Mouse (Mus musculus): ENCODE results near the gene Tuba1c. TPM values are rescaled to one million over a fixed set of nuclear protein-coding genes. Genes with fewer than 3 reads are reported as not detected.
A peak's percentile ranks its signal among the peaks of the same experiment; 100 is the strongest.

Tuba1c gene
- total and polyA plus RNA-seq, 3 experiments, result 178 to 390 (median 220) TPM

DNA sequence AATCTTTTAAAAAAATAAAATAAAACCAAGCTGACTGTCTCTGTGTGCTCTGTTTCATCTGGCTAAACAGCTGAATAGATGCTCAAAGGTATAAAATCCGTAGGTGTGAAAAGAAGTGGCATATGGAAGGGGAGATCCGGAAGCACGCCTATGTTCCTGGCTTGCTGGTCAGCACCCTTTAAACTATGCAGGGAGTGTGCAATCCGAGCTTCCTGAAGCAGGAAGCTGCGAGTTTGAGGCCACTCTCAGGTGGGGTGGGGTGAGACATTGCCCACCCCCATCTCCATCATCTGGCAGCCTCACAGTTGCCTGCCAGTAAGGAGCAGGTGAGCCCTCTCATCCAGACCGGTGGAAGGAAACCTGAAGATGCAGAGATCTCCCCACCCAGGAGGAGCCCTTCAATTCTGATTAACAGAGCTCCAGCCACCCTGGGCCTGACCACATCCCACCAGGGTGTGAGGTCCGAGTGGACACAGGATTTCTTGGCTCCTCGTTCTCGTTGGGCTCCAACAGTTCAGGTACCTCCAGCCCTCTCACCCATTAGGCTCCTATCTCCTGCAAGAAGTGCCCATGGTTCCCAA, 44.4 kb downstream of the Tuba1c start, which contains the start of gene Troap:
Gene Troap, plus strand, starts transcription at position 557 of the 581 bp plus-strand sequence.
- peaks cover 5% of the 10 kb centered on the region for H3K9me3 ChIP-seq (replicated peaks; ENCODE audit: low read length)
- peaks cover 6 to 34% of the 10 kb centered on the region in 2 experiments; a peak in 3 of 4 replicates for H3K4me1 ChIP-seq (ENCODE audit: control insufficient read depth in 1 of 2, insufficient read depth in 2 of 2)
- H3K36me3 ChIP-seq (replicated peaks in 1 of 2; ENCODE audit: control insufficient read depth in 1 of 2, insufficient read depth in 1 of 2, low read length in 1 of 2), result peaks cover 25 to 30% of the 10 kb centered on the region in 2 experiments
- peaks cover 11% of the 10 kb centered on the region for H3K79me2 ChIP-seq (replicated peaks; ENCODE audit: control insufficient read depth, extremely low read depth, insufficient read depth, poor library complexity, severe bottlenecking)
- DNase-seq (ENCODE audit: extremely low read depth), result peak; percentile 37
- peak within 1 kb of the TSS; percentile 68 to 82 (median 77) for H3K4me3 ChIP-seq (replicated peaks in 1 of 3; ENCODE audit: low read depth in 2 of 3, low read length in 2 of 3, poor library complexity in 1 of 3)
- dilution Hi-C loops (cut with MboI; ENCODE audit: extremely low pct_ligation_motif_present, extremely low pct_unique_long_range_greater_than_20kb, low sequenced_read_pairs) (no loop called here), in situ Hi-C loops (cut with MboI; ENCODE audit: low pct_ligation_motif_present, low pct_unique_long_range_greater_than_20kb, low sequenced_read_pairs) (no loop called here)
- H3K9ac ChIP-seq (ENCODE audit: insufficient read depth, low read depth), result peak within 1 kb of the TSS; percentile 95
- peak within 1 kb of the TSS; percentile 80 for H3K27ac ChIP-seq (ENCODE audit: insufficient read depth, low read depth)
- TF ChIP-seq TCF12 (IDR thresholded peaks at IDR 0.05; ENCODE audit: low read depth, low read length) (no peak), JUND (conservative IDR thresholded peaks at IDR 0.05; ENCODE audit: low read depth, low read length) (no peak), GABPA (IDR thresholded peaks at IDR 0.05; ENCODE audit: insufficient replicate concordance, low read depth, low read length) (no peak)
- H3K4me2 ChIP-seq (ENCODE audit: insufficient read depth, low read depth, poor library complexity, severe bottlenecking), result peak within 1 kb of the TSS; percentile 88
- H3K27me3 ChIP-seq (replicated peaks), result peaks cover 11% of the 10 kb centered on the region

DNA sequence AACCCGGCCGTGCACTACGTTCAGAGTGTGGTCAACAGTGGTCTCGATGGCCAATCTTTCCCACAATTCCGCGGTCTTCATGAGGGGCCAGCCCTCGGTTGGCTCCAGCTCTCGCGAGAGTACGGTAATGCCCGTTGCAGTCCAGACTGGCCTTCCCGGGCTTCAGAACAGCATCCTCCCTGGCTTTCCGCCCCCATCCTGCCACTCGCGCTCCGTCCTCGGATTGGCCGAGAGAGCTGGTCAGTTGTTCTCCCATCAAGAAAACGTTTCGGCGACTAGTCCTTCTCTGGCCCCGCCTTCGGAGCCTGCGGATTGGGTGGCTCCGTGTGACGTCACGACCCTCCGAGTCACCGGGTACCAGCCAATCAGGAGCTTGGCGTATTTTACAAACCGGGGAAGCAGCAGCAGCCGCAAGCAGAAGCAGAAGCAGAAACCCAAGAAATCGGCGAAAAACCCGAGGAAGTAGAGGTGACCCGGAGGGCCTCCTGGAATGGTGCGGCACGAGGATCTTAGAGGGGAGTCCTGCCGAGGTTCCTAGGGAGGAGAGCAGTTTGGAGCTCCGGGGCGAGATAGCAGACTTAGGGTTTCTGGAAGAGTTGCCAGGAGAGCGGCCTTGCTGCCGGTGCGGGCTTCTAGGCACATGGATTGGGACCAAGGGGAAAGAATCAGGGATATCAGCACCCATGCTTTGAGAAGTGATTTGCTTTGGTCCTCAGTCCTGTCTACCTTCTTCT, 45.1 kb downstream of the Tuba1c start:
- in situ Hi-C loops (cut with MboI; ENCODE audit: low pct_ligation_motif_present, low pct_unique_long_range_greater_than_20kb, low sequenced_read_pairs), result no loop called here
- H3K79me2 ChIP-seq (replicated peaks; ENCODE audit: control insufficient read depth, extremely low read depth, insufficient read depth, poor library complexity, severe bottlenecking), result peaks cover 11% of the 10 kb centered on the region
- peaks cover 25 to 35% of the 10 kb centered on the region in 2 experiments for H3K36me3 ChIP-seq (replicated peaks in 1 of 2; ENCODE audit: control insufficient read depth in 1 of 2, insufficient read depth in 1 of 2, low read length in 1 of 2)
- peak overlapping the region; percentile 68 to 82 (median 77) for H3K4me3 ChIP-seq (replicated peaks in 1 of 3; ENCODE audit: low read depth in 2 of 3, low read length in 2 of 3, poor library complexity in 1 of 3)
- DNase-seq (ENCODE audit: extremely low read depth), result peak; percentile 99
- peak overlapping the region; percentile 88 for H3K4me2 ChIP-seq (ENCODE audit: insufficient read depth, low read depth, poor library complexity, severe bottlenecking)
- peak overlapping the region; percentile 95 for H3K9ac ChIP-seq (ENCODE audit: insufficient read depth, low read depth)
- peaks cover 6 to 34% of the 10 kb centered on the region in 2 experiments; a peak in 3 of 4 replicates for H3K4me1 ChIP-seq (ENCODE audit: control insufficient read depth in 1 of 2, insufficient read depth in 2 of 2)
- peak overlapping the region; percentile 80 for H3K27ac ChIP-seq (ENCODE audit: insufficient read depth, low read depth)
- peaks cover 5% of the 10 kb centered on the region for H3K27me3 ChIP-seq (replicated peaks)
- dilution Hi-C loops (cut with MboI; ENCODE audit: extremely low pct_ligation_motif_present, extremely low pct_unique_long_range_greater_than_20kb, low sequenced_read_pairs), result no loop called here
- H3K9me3 ChIP-seq (replicated peaks; ENCODE audit: low read length), result peaks cover 5% of the 10 kb centered on the region
- 0 out of 2 replicates have a peak, but pooled peaks have one; percentile 39 for TF ChIP-seq MYC (IDR thresholded peaks at IDR 0.05; ENCODE audit: low read depth, low read length)
- peak; percentile 63 for TF ChIP-seq TCF12 (IDR thresholded peaks at IDR 0.05; ENCODE audit: low read depth, low read length)
- TF ChIP-seq POLR2A (IDR thresholded peaks at IDR 0.05; ENCODE audit: low read depth, low read length), result peak; percentile 87
- TF ChIP-seq NRF1 (IDR thresholded peaks at IDR 0.05; ENCODE audit: low read depth, low read length), result peak; percentile 48
- TF ChIP-seq ETS1 (conservative IDR thresholded peaks at IDR 0.05; ENCODE audit: low read depth, low read length), result no peak
- TF ChIP-seq MAX (IDR thresholded peaks at IDR 0.05; ENCODE audit: low read length), result peak; percentile 11; the same call in 1 of the 2 replicates
- TF ChIP-seq JUN (IDR thresholded peaks at IDR 0.05; ENCODE audit: insufficient read depth, low read depth, low read length), result no peak
- peak; percentile 59 for TF ChIP-seq MAZ (IDR thresholded peaks at IDR 0.05; ENCODE audit: low read depth, low read length)
- no peak for TF ChIP-seq MAFK (IDR thresholded peaks at IDR 0.05; ENCODE audit: insufficient replicate concordance, low read length)
- peak; percentile 84 for TF ChIP-seq NELFE (IDR thresholded peaks at IDR 0.05; ENCODE audit: low read depth, low read length)
- TF ChIP-seq ZMIZ1 (IDR thresholded peaks at IDR 0.05; ENCODE audit: low read depth, low read length), result peak; percentile 92
- peak; percentile 86 for TF ChIP-seq POLR2AphosphoS2 (IDR thresholded peaks at IDR 0.05; ENCODE audit: low read depth, low read length)
- TF ChIP-seq ZC3H11A (IDR thresholded peaks at IDR 0.05; ENCODE audit: low read depth, low read length), result no peak
- no peak for TF ChIP-seq RCOR1 (conservative IDR thresholded peaks at IDR 0.05; ENCODE audit: low read depth, low read length)
- TF ChIP-seq HCFC1 (IDR thresholded peaks at IDR 0.05; ENCODE audit: low read depth, low read length), result peak; percentile 72
- TF ChIP-seq MXI1 (IDR thresholded peaks at IDR 0.05; ENCODE audit: low read depth, low read length), result peak; percentile 83
- no peak for TF ChIP-seq ZKSCAN1 (IDR thresholded peaks at IDR 0.05; ENCODE audit: borderline replicate concordance, low read depth, low read length)
- TF ChIP-seq CHD2 (IDR thresholded peaks at IDR 0.05; ENCODE audit: low read length), result peak; percentile 99
- 0 out of 2 replicates have a peak, but pooled peaks have one; percentile 42 for TF ChIP-seq E2F4 (IDR thresholded peaks at IDR 0.05; ENCODE audit: insufficient replicate concordance, low read depth, low read length)
- no peak for TF ChIP-seq EP300 (IDR thresholded peaks at IDR 0.05; ENCODE audit: low read length)
- peak; percentile 75; the same call in 1 of the 2 replicates for TF ChIP-seq CHD1 (IDR thresholded peaks at IDR 0.05; ENCODE audit: low read depth, low read length)
- TF ChIP-seq TBP (conservative IDR thresholded peaks at IDR 0.05; ENCODE audit: low read depth, low read length), result peak; percentile 58
- TF ChIP-seq JUND (conservative IDR thresholded peaks at IDR 0.05; ENCODE audit: low read depth, low read length), result no peak
- no peak for TF ChIP-seq ZNF384 (IDR thresholded peaks at IDR 0.05; ENCODE audit: low read depth, low read length)
- TF ChIP-seq IRF4 (IDR thresholded peaks at IDR 0.05; ENCODE audit: low read depth, low read length), result peak; percentile 9; the same call in 1 of the 2 replicates
- no peak; the same call in none of the 2 replicates for TF ChIP-seq MEF2A (IDR thresholded peaks at IDR 0.05; ENCODE audit: borderline replicate concordance, low read depth, low read length)
- no peak for TF ChIP-seq UBTF (IDR thresholded peaks at IDR 0.05; ENCODE audit: low read depth, low read length)
- no peak for TF ChIP-seq CTCF (conservative IDR thresholded peaks at IDR 0.05 in 1 of 2, IDR thresholded peaks at IDR 0.05 in 1 of 2; ENCODE audit: low read depth in 2 of 2, low read length in 2 of 2)
- TF ChIP-seq PAX5 (IDR thresholded peaks at IDR 0.05; ENCODE audit: low read length), result no peak

Measured in CH12.LX (cell line).